Mouse (Mus musculus): Measurements from ENCODE around the gene Frs2. TPM values are rescaled to one million over a fixed set of nuclear protein-coding genes. Genes with fewer than 3 reads are reported as not detected.
A peak's percentile ranks its signal among the peaks of the same experiment; 100 is the strongest.

Gene Frs2
- total RNA-seq (2021), result 10 to 100 TPM; 25.3 to 26.8 TPM

DNA sequence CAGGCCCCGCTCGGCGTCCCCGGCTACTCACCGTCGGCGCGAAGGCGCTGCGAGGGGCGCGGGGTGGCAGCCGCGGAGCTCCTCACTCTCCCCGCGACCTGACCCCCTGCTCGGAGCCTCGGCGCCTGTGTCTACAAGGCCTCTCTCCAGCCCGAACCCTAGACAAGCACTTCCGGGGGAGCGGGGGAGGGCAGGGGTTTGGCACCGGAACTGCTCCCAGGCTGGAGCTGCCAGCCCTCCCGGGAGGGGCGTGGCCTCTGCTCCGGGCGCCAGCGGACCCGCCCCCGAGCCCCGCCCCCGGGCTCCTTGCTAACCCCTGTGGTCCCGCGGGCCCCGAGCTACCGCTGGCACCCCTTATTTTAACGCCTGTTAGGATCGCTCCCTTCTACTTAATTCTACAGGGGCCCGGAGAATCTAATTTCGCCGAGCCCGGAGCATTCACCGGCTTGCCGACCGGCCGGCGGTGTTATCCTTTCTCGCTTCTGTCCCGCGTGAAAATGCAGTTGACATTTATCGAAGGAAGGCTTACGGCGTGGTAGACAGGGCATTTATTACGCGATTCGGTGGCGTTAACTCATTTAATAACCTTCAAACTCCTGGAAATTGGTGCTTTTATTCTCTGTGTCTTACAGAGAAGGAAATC is at the start of gene Frs2:
Gene Frs2, minus strand, starts transcription at position 174 of the 643 bp plus-strand sequence.
- intact Hi-C loops (cut with DNase I), result loop anchor here (5.0 kb wide), 1 partner anchor 56 kb away; no protein-coding TSS in a partner anchor
- peak; percentile 86 to 98 for DNase-seq (ENCODE audit: extremely low spot score in 1 of 2, low spot score in 2 of 2)

DNA sequence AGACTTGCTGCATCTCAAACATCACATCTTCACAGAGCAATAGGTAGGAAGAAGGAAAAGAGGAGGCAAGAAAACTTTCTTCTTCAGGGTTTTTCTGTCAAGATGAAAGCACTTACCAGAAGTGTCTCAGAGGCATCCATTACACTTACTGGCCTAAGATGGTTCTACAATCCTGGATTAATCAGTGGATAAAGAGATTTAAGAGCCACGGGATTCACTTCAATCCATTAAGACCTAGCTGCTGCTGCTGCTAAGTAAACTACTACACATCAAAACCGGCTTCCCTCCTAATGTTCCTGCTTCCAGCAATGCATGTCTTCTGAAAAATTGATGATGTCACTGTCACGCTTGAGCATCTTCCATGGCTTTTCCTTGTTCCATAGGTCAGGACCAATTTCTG is 48.4 kb upstream of the Frs2 start:
- DNase-seq (ENCODE audit: extremely low spot score in 1 of 2, low spot score in 2 of 2), result no peak
- intact Hi-C loops (cut with DNase I), result no loop called here

DNA sequence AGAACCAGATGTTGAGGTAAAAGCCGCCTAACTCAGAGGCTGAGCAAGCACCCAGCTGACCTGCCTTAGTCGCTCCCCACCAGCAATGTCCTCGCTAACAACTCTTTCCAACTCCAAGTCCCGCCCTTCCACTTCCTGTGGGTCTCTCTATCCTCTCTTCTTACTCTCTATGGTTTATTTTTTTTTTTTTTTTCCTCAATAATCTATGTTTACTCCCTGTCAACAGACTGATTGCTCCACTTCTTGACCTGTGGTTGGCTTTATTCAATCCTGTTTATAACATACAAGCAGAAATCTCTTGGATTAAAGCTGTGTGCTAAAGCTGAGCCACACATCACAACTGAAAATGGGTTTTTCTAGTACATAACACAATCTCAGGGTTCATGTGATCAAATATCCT is 47.4 kb upstream of the Frs2 start:
- no peak for DNase-seq (ENCODE audit: extremely low spot score in 1 of 2, low spot score in 2 of 2)
- intact Hi-C loops (cut with DNase I), result no loop called here

DNA sequence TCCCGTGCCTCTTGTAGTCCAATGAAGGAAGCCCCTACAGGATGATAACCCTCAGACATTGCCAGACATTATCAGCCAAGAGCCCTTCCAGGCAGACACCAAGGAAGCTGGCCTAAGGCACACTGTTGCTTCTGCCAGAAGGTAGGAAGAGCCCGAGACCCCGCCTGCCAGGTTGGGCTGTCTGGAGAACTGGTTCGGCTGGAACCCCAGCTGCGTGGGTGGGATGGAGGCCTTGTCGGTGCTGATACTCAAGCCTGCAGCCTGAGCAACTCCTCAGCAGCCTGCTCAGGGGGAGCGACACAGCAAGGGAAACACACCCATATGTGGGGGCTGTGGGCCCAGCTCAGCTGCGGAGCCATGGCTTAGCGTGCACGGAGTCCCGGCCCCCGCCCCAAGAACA is 46.7 kb upstream of the Frs2 start:
- intact Hi-C loops (cut with DNase I), result no loop called here

DNA sequence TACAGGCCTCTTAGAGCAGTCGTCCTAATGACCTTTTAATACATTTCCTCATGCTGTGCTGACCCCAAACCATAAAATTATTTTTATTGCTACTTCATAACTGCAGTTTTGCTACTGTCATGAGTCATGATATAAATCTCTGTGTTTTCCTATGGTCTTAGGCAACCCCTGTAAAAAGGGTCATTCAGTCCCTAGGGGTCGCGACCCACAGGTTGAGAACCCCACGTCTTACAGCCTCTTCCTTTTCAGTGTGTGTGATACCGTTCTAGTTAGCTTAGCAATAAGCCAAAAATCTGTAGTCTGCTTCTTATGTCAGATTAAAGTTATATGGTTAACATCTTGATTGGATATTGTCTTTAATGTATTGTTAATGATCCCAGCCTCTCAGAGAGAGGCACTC is 45.0 kb upstream of the Frs2 start:
- intact Hi-C loops (cut with DNase I), result no loop called here
- no peak for DNase-seq (ENCODE audit: extremely low spot score in 1 of 2, low spot score in 2 of 2)

More for the DNA sequence above, 46.7 kb upstream of the Frs2 start:
- no peak for DNase-seq (ENCODE audit: extremely low spot score in 1 of 2, low spot score in 2 of 2)

- intact Hi-C loops (cut with DNase I), result no loop called here
Observed at GRCm38 (mm10) chr10:117185399-117186089, 37.2 kb upstream of the Frs2 start.

DNA sequence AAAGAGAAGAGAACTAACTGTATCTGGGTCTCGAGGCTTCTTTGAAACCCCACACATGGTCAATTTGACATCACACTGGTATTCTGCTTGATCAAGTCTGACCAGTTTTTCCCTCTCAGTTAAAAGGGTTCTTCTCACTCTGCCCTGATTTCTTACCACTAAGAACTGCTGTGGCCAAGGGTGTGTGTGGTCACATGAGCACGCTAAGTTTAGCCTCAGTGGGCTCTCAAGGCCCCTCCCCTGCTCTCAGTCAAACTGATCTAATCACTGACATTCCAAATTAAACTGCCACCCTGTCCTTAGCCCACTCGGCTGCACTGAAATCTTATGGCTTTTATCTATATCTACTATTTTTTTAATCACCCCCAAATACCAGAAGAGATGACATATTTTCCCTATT is 32.8 kb upstream of the Frs2 start:
- intact Hi-C loops (cut with DNase I), result no loop called here
- no peak for DNase-seq (ENCODE audit: extremely low spot score in 1 of 2, low spot score in 2 of 2)

More at GRCm38 (mm10) chr10:117185399-117186089, 37.2 kb upstream of the Frs2 start:
- DNase-seq (ENCODE audit: extremely low spot score in 1 of 2, low spot score in 2 of 2), result no peak

DNA sequence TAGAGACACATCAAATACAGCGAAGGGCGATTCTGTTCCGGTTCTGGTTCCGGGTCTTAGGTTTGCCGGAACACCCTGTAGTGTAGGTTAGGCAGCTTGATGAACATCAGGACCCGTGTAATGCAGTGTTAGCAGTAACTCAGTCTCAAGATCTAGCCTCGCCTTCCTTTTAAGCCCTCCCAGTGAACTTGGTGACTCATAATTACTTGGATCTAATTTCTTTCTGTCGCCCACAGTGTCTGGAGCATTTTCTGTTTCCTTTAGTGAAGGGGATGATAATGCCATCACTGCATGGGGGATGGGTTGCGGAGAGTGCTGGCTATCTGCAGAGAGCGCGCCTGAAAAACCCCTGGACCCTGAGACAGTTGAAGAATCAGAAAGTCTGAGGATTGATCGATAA is 26.3 kb upstream of the Frs2 start:
- no peak for DNase-seq (ENCODE audit: extremely low spot score in 1 of 2, low spot score in 2 of 2)
- intact Hi-C loops (cut with DNase I), result no loop called here

- intact Hi-C loops (cut with DNase I), result no loop called here
- no peak for DNase-seq (ENCODE audit: extremely low spot score in 1 of 2, low spot score in 2 of 2)
Observed at GRCm38 (mm10) chr10:117173566-117174438, 25.5 kb upstream of the Frs2 start.

DNA sequence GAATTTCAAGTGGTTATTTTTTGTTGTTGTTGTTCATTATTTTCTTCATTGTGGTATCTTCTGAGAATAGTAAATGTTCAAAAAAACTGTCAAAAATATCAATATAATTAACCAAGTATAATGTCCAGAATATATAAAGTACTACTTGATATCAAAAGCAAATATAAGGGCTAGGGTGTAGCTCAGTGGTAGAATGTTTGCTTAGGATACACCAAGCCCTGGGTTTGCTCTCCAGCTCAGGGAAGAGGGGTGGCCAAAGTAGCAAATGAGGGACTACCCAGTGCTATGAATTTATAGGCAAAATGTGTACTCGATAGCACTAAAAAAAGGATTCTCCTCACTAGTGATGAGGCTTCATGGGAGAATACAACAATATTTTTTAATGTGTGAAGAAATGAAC is 24.8 kb upstream of the Frs2 start:
- intact Hi-C loops (cut with DNase I), result no loop called here
- DNase-seq (ENCODE audit: extremely low spot score in 1 of 2, low spot score in 2 of 2), result no peak

DNA sequence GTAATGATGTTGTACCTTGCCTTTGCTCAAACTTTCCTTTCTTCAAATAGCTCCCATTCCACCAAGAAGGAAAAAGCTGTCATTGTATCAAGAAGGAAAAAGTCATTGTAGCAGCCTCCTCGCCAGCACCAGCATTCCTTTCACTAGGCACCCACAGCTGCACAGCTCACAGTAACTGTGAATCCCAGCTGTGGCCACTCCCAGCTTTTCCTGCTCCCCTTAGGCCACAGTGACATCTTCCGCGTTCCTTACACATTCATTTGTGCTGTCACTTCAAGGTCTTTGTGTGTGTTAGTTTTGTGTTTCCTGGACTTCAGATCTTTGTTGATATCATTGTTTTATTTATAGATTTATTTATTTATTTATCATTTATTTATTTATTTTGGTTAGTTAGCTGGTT is 23.7 kb upstream of the Frs2 start:
- peak in 1 of 2 experiments; percentile 27 for DNase-seq (ENCODE audit: extremely low spot score in 1 of 2, low spot score in 2 of 2)
- intact Hi-C loops (cut with DNase I), result no loop called here

DNA sequence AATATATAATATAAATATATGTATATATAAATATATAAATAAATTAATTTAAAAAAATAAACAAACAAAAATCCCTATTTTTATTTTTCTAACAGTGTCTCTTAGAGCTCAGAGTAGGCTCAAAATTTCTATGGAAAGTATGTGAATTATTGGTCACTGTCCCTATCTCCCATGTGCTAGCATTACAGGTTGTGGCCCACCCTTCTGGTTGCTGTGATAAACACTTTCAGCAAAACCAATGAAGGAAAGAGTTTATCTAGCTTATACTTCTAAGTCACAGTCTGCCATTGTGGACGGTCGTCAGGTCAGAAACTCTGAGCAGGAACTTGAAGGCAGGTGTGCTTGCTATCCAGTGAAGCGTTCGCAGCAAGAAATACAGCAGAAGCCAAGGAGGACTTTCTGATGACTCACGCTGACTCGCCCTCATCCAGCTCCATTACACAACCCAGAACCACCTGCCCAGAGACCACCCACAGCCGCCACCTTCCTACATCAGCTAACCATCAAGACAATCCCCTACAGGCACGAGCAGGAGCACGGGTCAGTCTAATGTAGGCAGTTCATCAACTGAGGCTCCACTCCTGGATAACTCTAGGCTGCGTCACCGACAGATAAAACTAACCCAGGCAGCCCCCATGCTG is 18.6 kb upstream of the Frs2 start:
- intact Hi-C loops (cut with DNase I), result no loop called here
- DNase-seq (ENCODE audit: extremely low spot score in 1 of 2, low spot score in 2 of 2), result no peak

GRCm38 (mm10) chr10:117162662-117163061 is 14.3 kb upstream of the Frs2 start:
- DNase-seq (ENCODE audit: extremely low spot score in 1 of 2, low spot score in 2 of 2), result no peak
- intact Hi-C loops (cut with DNase I), result no loop called here

DNA sequence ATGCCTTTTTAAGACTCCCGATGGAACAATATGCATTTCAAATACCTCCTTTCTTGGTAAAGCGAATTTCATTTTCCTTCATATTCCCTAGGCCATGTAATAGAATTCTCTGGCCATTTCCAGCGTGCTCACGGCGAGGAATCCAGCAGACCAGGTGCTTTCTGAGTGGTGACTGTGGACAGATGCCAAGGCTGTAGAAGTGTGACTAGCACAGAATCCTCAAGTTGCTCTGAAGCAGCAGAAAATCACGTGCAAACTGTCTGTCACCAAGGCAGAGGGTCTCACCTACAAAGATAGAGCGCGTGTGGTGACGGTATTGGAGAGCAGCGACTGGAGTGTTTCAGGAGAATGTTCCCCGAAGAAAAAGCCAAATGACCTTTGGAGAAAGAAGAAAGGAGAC is 11.8 kb upstream of the Frs2 start:
- intact Hi-C loops (cut with DNase I), result no loop called here
- DNase-seq (ENCODE audit: extremely low spot score in 1 of 2, low spot score in 2 of 2), result no peak

- no peak for DNase-seq (ENCODE audit: extremely low spot score in 1 of 2, low spot score in 2 of 2)
- intact Hi-C loops (cut with DNase I), result no loop called here
Observed at GRCm38 (mm10) chr10:117152247-117152646, 3.9 kb upstream of the Frs2 start.

- intact Hi-C loops (cut with DNase I), result no loop called here
- no peak for DNase-seq (ENCODE audit: extremely low spot score in 1 of 2, low spot score in 2 of 2)
Observed at GRCm38 (mm10) chr10:117151676-117152075, 3.3 kb upstream of the Frs2 start.

- intact Hi-C loops (cut with DNase I), result no loop called here
Observed at GRCm38 (mm10) chr10:117151241-117151640, 2.9 kb upstream of the Frs2 start.

DNA sequence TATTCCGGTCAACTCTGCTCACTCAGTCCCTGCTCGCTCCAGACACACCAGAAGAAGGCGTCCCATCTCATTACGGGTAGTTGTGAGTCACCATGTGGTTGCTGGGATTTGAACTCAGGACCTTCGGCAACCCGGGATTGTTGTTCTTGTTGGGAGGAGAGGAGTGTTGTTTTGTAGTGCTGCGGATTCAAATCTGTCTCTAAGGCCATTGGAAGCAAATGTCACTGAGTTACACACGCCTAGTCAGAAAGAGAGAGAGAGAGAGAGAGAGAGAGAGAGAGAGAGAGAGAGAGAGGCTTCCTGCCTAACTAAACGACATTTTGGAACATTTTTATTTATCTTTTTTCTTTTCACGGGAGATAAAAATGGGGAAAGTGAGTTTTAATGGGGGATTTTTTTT is 2.4 kb upstream of the Frs2 start:
- no peak for DNase-seq (ENCODE audit: extremely low spot score in 1 of 2, low spot score in 2 of 2)
- intact Hi-C loops (cut with DNase I), result no loop called here

More at GRCm38 (mm10) chr10:117151241-117151640, 2.9 kb upstream of the Frs2 start:
- no peak for DNase-seq (ENCODE audit: extremely low spot score in 1 of 2, low spot score in 2 of 2)
